Mouse (Mus musculus) stomach, postnatal 0 days (tissue): ENCODE measurements around the gene Edem1. TPM values are rescaled to one million over a fixed set of nuclear protein-coding genes. Genes with fewer than 3 reads are reported as not detected.

Source experiments
- ATAC-seq: fragments of 200-750 bp; cut with Nextera tagmentation; 2 replicates; pipeline ENCODE4 v1.8.0; 2017; ENCODE audit not compliant: low FRiP score, low TSS enrichment
- DNase-seq: peaks from one replicate; pipeline ENCODE4 v3.0.0-alpha.2; 2016; ENCODE audit warnings: low spot score
- H3K27ac ChIP-seq: fragments of 300-500 bp; sonication (generic); replicated peaks from 2 replicates; pipeline ENCODE4 v1.5.1; 2014; ENCODE audit warnings: mild to moderate bottlenecking, control low read depth
- H3K27me3 ChIP-seq: fragments of 300-500 bp; sonication (generic); 2 replicates; pipeline ENCODE4 v1.6.1; 2014; ENCODE audit warnings: low read length; ENCODE audit not compliant: control insufficient read depth, insufficient read depth
- H3K36me3 ChIP-seq: fragments of 300-500 bp; sonication (generic); 2 replicates; pipeline ENCODE4 v1.6.1; 2014; ENCODE audit warnings: low read length, mixed read lengths; ENCODE audit not compliant: control insufficient read depth, insufficient read depth
- H3K4me1 ChIP-seq: fragments of 300-500 bp; sonication (generic); replicated peaks from 2 replicates; pipeline ENCODE4 v1.6.1; 2014; ENCODE audit warnings: antibody characterized with exemption; ENCODE audit not compliant: control insufficient read depth, insufficient read depth
- H3K4me2 ChIP-seq: fragments of 300-500 bp; sonication (generic); replicated peaks from 2 replicates; pipeline ENCODE4 v1.6.1; 2014; ENCODE audit warnings: low read depth, mild to moderate bottlenecking, control low read depth, moderate library complexity
- H3K4me3 ChIP-seq: fragments of 300-500 bp; sonication (generic); 2 replicates; pipeline ENCODE4 v1.5.1; 2014; ENCODE audit warnings: low read depth, low read length, control low read depth
- H3K9ac ChIP-seq: fragments of 300-500 bp; sonication (generic); 2 replicates; pipeline ENCODE4 v1.6.1; 2014; ENCODE audit warnings: mild to moderate bottlenecking, low read length, control low read depth, mixed read lengths
- H3K9me3 ChIP-seq: fragments of 300-500 bp; sonication (generic); 2 replicates; pipeline ENCODE4 v1.6.1; 2016; ENCODE audit warnings: low read length; ENCODE audit not compliant: control insufficient read depth
- CTCF ChIP-seq: IDR thresholded peaks from 2 replicates; pipeline ENCODE4 v1.5.1; 2016; ENCODE audit warnings: antibody characterized with exemption, low read depth, mild to moderate bottlenecking, moderate library complexity
- EP300 ChIP-seq: optimal IDR thresholded peaks from 2 replicates; pipeline ENCODE3; 2016; ENCODE audit warnings: antibody characterized with exemption
- WGBS: fragments of 180-500 bp; shearing (Covaris S2); extraction: QIAGEN DNeasy Blood & Tissue Kit; methylation state at CpG from one replicate; pipeline ENCODE4 v1.1.7; 2014; 5-methylcytosine and 5-hydroxymethylcytosine counted together
- polyA plus RNA-seq: library from polyadenylated mRNA; unstranded; fragments of >200 nt; fragmentation: Nextera tagmentation; extraction: Ambion mirVana; gene quantifications from 2 replicates; pipeline ENCODE4 v1.2.1, GENCODE M21; 2015

Edem1 gene
- polyA plus RNA-seq, 1 experiment from 2014 or later, result 34.8 TPM

DNA sequence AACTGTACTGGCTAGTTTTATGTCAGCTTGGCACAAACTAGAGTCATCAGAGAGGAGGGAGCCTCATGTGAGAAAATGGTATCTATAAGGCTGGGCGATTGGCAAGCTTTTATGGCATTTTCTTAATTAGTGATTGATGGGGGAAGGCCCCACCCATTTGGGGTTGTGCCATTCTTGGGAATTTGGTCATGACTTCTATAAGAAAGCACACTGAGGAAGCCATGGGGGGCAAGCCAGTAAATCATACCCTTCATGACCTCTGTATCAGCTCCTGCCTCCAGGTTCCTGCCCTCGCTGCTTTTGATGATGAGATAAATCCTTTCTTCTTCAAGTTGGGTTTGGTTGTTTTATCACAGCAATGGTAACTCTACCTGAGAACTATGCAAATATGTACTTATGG is 42.0 kb downstream of the Edem1 start:
- WGBS, result 55% methylated on average over 2 of the region's 2 CpGs
- no peaks in the 10 kb centered on the region for H3K36me3 ChIP-seq
- DNase-seq (no peak), ATAC-seq (no peak)
- no peaks in the 10 kb centered on the region for H3K4me1 ChIP-seq
- no peaks in the 10 kb centered on the region for H3K27me3 ChIP-seq
- H3K9me3 ChIP-seq, result no peaks in the 10 kb centered on the region
- H3K4me2 ChIP-seq, result no peak overlapping the region
- no peak overlapping the region for H3K9ac ChIP-seq
- TF ChIP-seq CTCF (no peak), EP300 (no peak)
- no peak overlapping the region for H3K4me3 ChIP-seq
- H3K27ac ChIP-seq, result no peak overlapping the region

DNA sequence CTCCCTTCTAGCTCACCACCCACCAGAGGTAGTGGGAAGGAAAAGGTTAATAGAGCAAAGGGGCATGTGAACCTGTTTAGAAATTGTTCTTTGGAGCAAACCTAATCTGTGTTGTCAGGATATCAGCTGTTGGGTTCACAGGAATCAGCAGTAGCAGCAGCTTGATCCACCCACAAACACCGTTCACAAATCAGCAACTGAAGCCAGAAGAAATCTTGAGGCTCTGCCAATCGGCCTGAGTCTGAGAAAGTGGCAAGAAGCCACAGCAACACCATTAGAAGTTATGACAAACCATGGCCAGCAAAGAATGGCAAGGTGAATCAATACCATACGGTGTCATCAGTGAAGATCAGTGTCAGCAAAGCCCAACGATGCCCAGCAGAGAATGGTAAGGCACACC is 42.8 kb downstream of the Edem1 start:
- DNase-seq (no peak), ATAC-seq (no peak)
- Histone ChIP-seq H3K27ac (no peak overlapping the region), H3K4me1 (no peaks in the 10 kb centered on the region), H3K9me3 (no peaks in the 10 kb centered on the region), H3K9ac (no peak overlapping the region), H3K4me2 (no peak overlapping the region), H3K27me3 (no peaks in the 10 kb centered on the region), H3K4me3 (no peak overlapping the region), H3K36me3 (no peaks in the 10 kb centered on the region)
- WGBS, result 89% methylated on average over 4 of the region's 4 CpGs
- no peak for TF ChIP-seq EP300
- TF ChIP-seq CTCF, result no peak

DNA sequence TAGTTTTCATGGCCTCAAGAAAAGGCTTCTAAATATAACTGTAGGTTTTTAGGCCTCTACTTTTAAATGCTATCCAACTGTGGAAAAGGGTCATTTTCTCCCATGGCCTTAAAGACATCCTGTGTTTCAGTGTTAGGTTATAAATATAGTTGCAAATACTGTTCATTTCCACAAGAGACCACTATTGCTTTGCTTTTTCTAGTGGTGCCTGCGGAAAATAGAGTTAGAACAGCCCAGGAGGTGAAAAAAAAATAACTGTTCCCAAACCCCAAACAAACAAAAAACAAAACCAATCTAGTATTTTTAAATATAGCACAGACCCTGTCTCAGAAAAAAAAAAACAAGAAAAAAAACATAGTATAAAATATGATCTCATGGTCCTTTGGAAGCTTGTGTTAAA is 46.9 kb downstream of the Edem1 start:
- H3K9ac ChIP-seq, result no peak overlapping the region
- WGBS, result 80% methylated on average over 1 of the region's 1 CpGs
- H3K9me3 ChIP-seq, result no peaks in the 10 kb centered on the region
- H3K36me3 ChIP-seq, result no peaks in the 10 kb centered on the region
- ATAC-seq (no peak), DNase-seq (no peak)
- H3K4me1 ChIP-seq, result no peaks in the 10 kb centered on the region
- H3K4me2 ChIP-seq, result no peak overlapping the region
- H3K27ac ChIP-seq, result no peak overlapping the region
- H3K27me3 ChIP-seq, result no peaks in the 10 kb centered on the region
- TF ChIP-seq EP300 (no peak), CTCF (peak; percentile 49)
- no peak overlapping the region for H3K4me3 ChIP-seq

DNA sequence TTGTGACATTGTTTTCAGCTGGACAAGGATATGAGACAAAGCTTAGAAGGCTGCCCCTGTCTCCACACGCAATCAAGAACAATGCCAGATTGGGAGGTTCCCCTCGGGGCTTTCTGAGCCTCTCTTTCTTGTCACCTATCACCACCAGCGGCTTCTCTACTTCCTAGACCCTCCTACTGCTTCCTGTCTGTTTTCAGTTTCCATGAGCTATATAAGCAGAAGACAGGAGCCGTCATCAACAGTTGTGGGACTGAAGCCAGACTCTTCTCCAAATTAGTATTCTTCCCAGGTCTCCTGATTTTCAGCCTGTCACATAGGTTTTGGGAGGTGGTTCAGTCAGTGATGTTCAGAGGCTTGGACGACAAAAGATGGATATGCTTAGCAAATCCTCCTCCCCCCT is 47.6 kb downstream of the Edem1 start:
- Histone ChIP-seq H3K4me3 (no peak overlapping the region), H3K27me3 (no peaks in the 10 kb centered on the region), H3K36me3 (no peaks in the 10 kb centered on the region), H3K27ac (no peak overlapping the region), H3K9me3 (no peaks in the 10 kb centered on the region), H3K9ac (no peak overlapping the region), H3K4me2 (0 out of 2 replicates have a peak overlapping the region, but pooled peaks have one; percentile 5), H3K4me1 (no peaks in the 10 kb centered on the region)
- 46% methylated on average over 5 of the region's 5 CpGs for WGBS
- no peak for TF ChIP-seq EP300
- TF ChIP-seq CTCF, result no peak
- DNase-seq, result no peak
- no peak for ATAC-seq

DNA sequence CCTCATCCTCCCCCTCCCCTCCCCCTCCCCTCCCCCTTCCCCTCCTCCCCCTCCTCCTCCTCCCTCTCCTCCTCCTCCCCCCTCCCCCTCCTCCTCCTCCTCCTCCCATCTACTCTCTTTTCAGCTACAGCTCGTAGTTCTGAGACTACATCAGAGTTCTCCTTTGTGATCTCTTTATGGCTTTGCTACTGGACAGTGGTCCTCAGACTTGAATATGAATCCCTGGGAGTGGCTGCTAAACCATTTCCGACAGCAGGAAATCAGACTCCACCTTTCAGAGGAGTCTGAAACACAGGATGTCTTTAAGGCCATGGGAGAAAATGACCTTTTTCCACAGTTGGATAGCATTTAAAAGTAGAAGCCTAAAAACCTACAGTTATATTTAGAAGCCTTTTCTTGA is 48.0 kb downstream of the Edem1 start:
- 45% methylated on average over 2 of the region's 2 CpGs for WGBS
- Histone ChIP-seq H3K36me3 (no peaks in the 10 kb centered on the region), H3K27me3 (no peaks in the 10 kb centered on the region), H3K9me3 (no peaks in the 10 kb centered on the region), H3K4me3 (no peak overlapping the region), H3K4me2 (no peak overlapping the region), H3K27ac (no peak overlapping the region), H3K4me1 (no peaks in the 10 kb centered on the region), H3K9ac (no peak overlapping the region)
- no peak for ATAC-seq
- no peak for DNase-seq
- no peak for TF ChIP-seq EP300
- TF ChIP-seq CTCF, result no peak

DNA sequence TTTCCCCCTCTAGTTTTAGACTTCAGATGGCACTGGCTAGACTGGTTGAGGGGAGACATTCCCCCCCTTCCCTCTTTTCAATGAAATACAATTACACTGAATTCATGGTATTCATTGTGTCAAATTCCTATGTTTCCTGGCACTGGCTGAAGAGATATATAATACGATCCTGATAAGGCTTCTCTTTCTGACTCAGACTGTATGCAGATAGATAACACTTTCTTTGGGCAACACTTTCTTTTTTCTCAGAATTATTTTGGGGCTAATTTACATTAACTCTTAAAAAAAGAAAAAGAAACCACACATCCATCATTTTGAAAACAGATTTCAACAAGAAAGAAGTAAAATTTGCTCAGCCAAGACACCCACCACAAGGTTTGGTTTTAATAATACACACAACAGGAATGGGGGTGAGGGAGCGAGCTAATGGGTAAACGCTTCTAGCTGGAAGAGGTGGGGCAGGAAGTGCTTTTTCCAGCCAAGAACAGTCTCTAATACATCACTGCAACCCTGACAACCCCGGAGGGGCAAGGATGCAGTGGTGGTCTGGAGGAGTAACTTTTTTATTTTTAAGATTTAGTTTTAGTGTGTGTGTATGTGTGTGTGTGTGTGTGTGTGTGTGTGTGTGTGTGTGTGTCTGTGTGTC is 52.0 kb downstream of the Edem1 start:
- no peak overlapping the region for H3K4me2 ChIP-seq
- WGBS, result 31% methylated on average over 4 of the region's 4 CpGs

More for the DNA sequence above, 52.0 kb downstream of the Edem1 start:
- no peak overlapping the region for H3K9ac ChIP-seq
- DNase-seq (no peak), ATAC-seq (no peak)
- H3K36me3 ChIP-seq, result no peaks in the 10 kb centered on the region
- H3K27ac ChIP-seq, result no peak overlapping the region
- H3K4me1 ChIP-seq, result no peaks in the 10 kb centered on the region
- no peak for TF ChIP-seq EP300
- no peak for TF ChIP-seq CTCF
- no peaks in the 10 kb centered on the region for H3K9me3 ChIP-seq
- no peaks in the 10 kb centered on the region for H3K27me3 ChIP-seq
- no peak overlapping the region for H3K4me3 ChIP-seq
